21 mouse cellular contexts compared by ENCODE assay signal in genomic region chr1:82258331-82258730, GRCm38 (mm10). TPM values are rescaled to one million over a fixed set of nuclear protein-coding genes. Genes with fewer than 3 reads are reported as not detected.
DNase-seq lines count a peak whose midpoint lies in the region; ATAC-seq and TF ChIP-seq lines count a peak whose summit lies in the region.
"Had no signal": no experiment of that assay in that cellular context is flagged by ENCODE, and none has a peak within 500 bp of the region (broad histone marks: within the 10 kb centered on the region; RNA-seq: fewer than 3 reads in every experiment).

No protein-coding gene starts in this region.

- no peak overlapping the region for H3K9ac ChIP-seq in embryonic facial prominence, embryonic 11.5 days (replicated peaks; ENCODE audit: low read length)
- H3K9ac ChIP-seq in limb, embryonic 14.5 days (ENCODE audit: low read depth, low read length, severe bottlenecking), result no peak overlapping the region
- H3K9ac ChIP-seq: hindbrain, embryonic 15.5 days; liver, embryonic 13.5 days; lung, embryonic 15.5 days had no signal

- TF ChIP-seq CTCF in gastrocnemius, adult 2 months (IDR thresholded peaks at IDR 0.05), result no peak
- TF ChIP-seq CTCF in layer of hippocampus, adult 2 months (conservative IDR thresholded peaks at IDR 0.05), result no peak

- no peaks in the 10 kb centered on the region for H3K36me3 ChIP-seq in embryonic facial prominence, embryonic 11.5 days (replicated peaks; ENCODE audit: control insufficient read depth, insufficient read depth, low read depth, low read length)
- no peaks in the 10 kb centered on the region for H3K36me3 ChIP-seq in limb, embryonic 14.5 days (ENCODE audit: control insufficient read depth, insufficient read depth, low read length)
- H3K36me3 ChIP-seq: hindbrain, embryonic 15.5 days; liver, embryonic 13.5 days had no signal

- H3K27ac ChIP-seq in gastrocnemius, adult 2 months, result peak overlapping the region; percentile 65
- peak overlapping the region; percentile 5; the same call in 1 of the 2 replicates for H3K27ac ChIP-seq in layer of hippocampus, adult 2 months
- H3K27ac ChIP-seq in embryonic facial prominence, embryonic 11.5 days (replicated peaks; ENCODE audit: low read depth, low read length), result no peak overlapping the region
- no peak overlapping the region for H3K27ac ChIP-seq in limb, embryonic 14.5 days (replicated peaks; ENCODE audit: low read depth, low read length)
- H3K27ac ChIP-seq: hindbrain, embryonic 15.5 days; liver, embryonic 13.5 days; lung, embryonic 15.5 days had no signal

- no peaks in the 10 kb centered on the region for H3K27me3 ChIP-seq in embryonic facial prominence, embryonic 11.5 days (ENCODE audit: control insufficient read depth, insufficient read depth, low read length)
- no peaks in the 10 kb centered on the region for H3K27me3 ChIP-seq in limb, embryonic 14.5 days (ENCODE audit: control insufficient read depth, insufficient read depth, low read length)
- H3K27me3 ChIP-seq: hindbrain, embryonic 15.5 days; liver, embryonic 13.5 days; lung, embryonic 15.5 days had no signal

- no peak for DNase-seq in gastrocnemius, adult 2 months
- DNase-seq in gastrocnemius, postnatal 36 days, result no peak
- DNase-seq in layer of hippocampus, adult 2 months (ENCODE audit: low spot score in 2 of 2), result no peak
- no peak for DNase-seq in layer of hippocampus, adult 8-10 months (ENCODE audit: low spot score in 2 of 2)
- peak; percentile 33 for DNase-seq in embryonic facial prominence, embryonic 11.5 days (ENCODE audit: low spot score)
- DNase-seq in limb, embryonic 14.5 days (ENCODE audit: low spot score), result peak; percentile 50
- DNase-seq in left cerebral cortex, adult 18-20 months (ENCODE audit: low spot score in 2 of 2), result no peak
- DNase-seq: adrenal gland, postnatal 10 days; B cell, adult 2 months; cerebellum, adult 8-10 months; gastrocnemius, postnatal 10 days; kidney, adult 11 months; kidney, postnatal 10 days; layer of hippocampus, adult 9-11 months; liver, embryonic 13.5 days; midbrain, embryonic 14.5 days; thymus, postnatal 4 days had no signal

- no peaks in the 10 kb centered on the region for H3K4me1 ChIP-seq in embryonic facial prominence, embryonic 11.5 days (ENCODE audit: control insufficient read depth, insufficient read depth, low read length)
- peaks cover 34% of the 10 kb centered on the region for H3K4me1 ChIP-seq in limb, embryonic 14.5 days (ENCODE audit: control insufficient read depth, insufficient read depth, low read length)
- H3K4me1 ChIP-seq: liver, embryonic 13.5 days had no signal

- H3K4me2 ChIP-seq in embryonic facial prominence, embryonic 11.5 days (ENCODE audit: low read depth, low read length), result no peak overlapping the region
- no peak overlapping the region for H3K4me2 ChIP-seq in limb, embryonic 14.5 days (replicated peaks; ENCODE audit: low read depth, low read length, severe bottlenecking)
- H3K4me2 ChIP-seq: hindbrain, embryonic 15.5 days; liver, embryonic 13.5 days; lung, embryonic 15.5 days had no signal

- no peak for ATAC-seq in embryonic facial prominence, embryonic 11.5 days (replicated peaks; ENCODE audit: insufficient number of reproducible peaks, low FRiP score, low TSS enrichment, low read depth)
- peak; percentile 34; the same call in 1 of the 2 replicates for ATAC-seq in limb, embryonic 14.5 days (ENCODE audit: low FRiP score, low read depth)
- ATAC-seq in inflammation-experienced regulatory T-cells, adult 6 months, result no peak

- TF ChIP-seq POLR2A in limb, embryonic 14.5 days (IDR thresholded peaks at IDR 0.05; ENCODE audit: borderline replicate concordance, extremely low read depth, insufficient read depth, insufficient read length), result no peak

- whole genome bisulfite sequencing in embryonic facial prominence, embryonic 11.5 days, result 46% methylated on average over 7 of the region's 7 CpGs
- 15% methylated on average over 7 of the region's 7 CpGs for WGBS in limb, embryonic 14.5 days

- no peak overlapping the region for H3K4me3 ChIP-seq in gastrocnemius, adult 2 months
- H3K4me3 ChIP-seq in layer of hippocampus, adult 2 months, result no peak overlapping the region
- H3K4me3 ChIP-seq in embryonic facial prominence, embryonic 11.5 days (ENCODE audit: low read depth, low read length), result no peak overlapping the region
- H3K4me3 ChIP-seq in limb, embryonic 14.5 days (replicated peaks; ENCODE audit: low read length), result no peak overlapping the region
- H3K4me3 ChIP-seq: hindbrain, embryonic 15.5 days; liver, embryonic 13.5 days; lung, embryonic 15.5 days had no signal

- no peaks in the 10 kb centered on the region for H3K9me3 ChIP-seq in embryonic facial prominence, embryonic 11.5 days (replicated peaks; ENCODE audit: control insufficient read depth, low read length)
- H3K9me3 ChIP-seq in limb, embryonic 14.5 days (ENCODE audit: control insufficient read depth, low read length), result no peaks in the 10 kb centered on the region
- H3K9me3 ChIP-seq: hindbrain, embryonic 15.5 days; liver, embryonic 13.5 days; lung, embryonic 15.5 days had no signal

- intact Hi-C loops in gastrocnemius, adult 2 months (cut with DNase I), result no loop called here
- intact Hi-C loops in gastrocnemius, postnatal 36 days (cut with DNase I), result no loop called here

RNA-seq across cellular contexts. Expression of gene Gm9747, which starts 25.4 kb away (rescaled TPM):
- total RNA-seq in gastrocnemius, adult 2 months (2021), result not detected
- not detected for total RNA-seq in gastrocnemius, postnatal 36 days (2021)
- not detected for total RNA-seq in layer of hippocampus, adult 2 months (2021)
- total RNA-seq in layer of hippocampus, adult 8-10 months (2022), result not detected
- polyA plus RNA-seq in embryonic facial prominence, embryonic 11.5 days (2014; fragmentation: Nextera tagmentation; extraction: Ambion mirVana), result 31.9 and 35.9 TPM in 2 replicates
- 0.15 and 0.19 TPM in 2 replicates for polyA plus RNA-seq in limb, embryonic 14.5 days (2012; rRNA removed)
- polyA plus RNA-seq in limb, embryonic 14.5 days (2014; fragmentation: Nextera tagmentation; extraction: Ambion mirVana), result 44.9 and 45.2 TPM in 2 replicates
- polyA plus RNA-seq in inflammation-experienced regulatory T-cells, adult 6 months (2017; shearing (Covaris generic)), result not detected
- not detected for total RNA-seq in left cerebral cortex, adult 18-20 months (2021)
- total RNA-seq: adrenal gland, postnatal 10 days; gastrocnemius, postnatal 10 days; heart, postnatal 10 days had no signal

RNA-seq across cellular contexts. Expression of gene Irs1, which starts 32.9 kb away (rescaled TPM):
- total RNA-seq in gastrocnemius, adult 2 months (2021), result 10 to 100 TPM; 73.9 to 90.0 TPM
- 10 to 100 TPM; 46.4 to 49.6 TPM for total RNA-seq in gastrocnemius, postnatal 36 days (2021)
- total RNA-seq in layer of hippocampus, adult 2 months (2021), result 10 to 100 TPM; 17.8 to 17.9 TPM
- 10 to 100 TPM; 16.8 to 18.7 (median 17.9) TPM for total RNA-seq in layer of hippocampus, adult 8-10 months (2022)
- polyA plus RNA-seq in embryonic facial prominence, embryonic 11.5 days (2014; fragmentation: Nextera tagmentation; extraction: Ambion mirVana), result 7.9 and 8.3 TPM in 2 replicates
- 19.7 and 26.1 TPM in 2 replicates for polyA plus RNA-seq in limb, embryonic 14.5 days (2012; rRNA removed)
- 11.8 and 13.8 TPM in 2 replicates for polyA plus RNA-seq in limb, embryonic 14.5 days (2014; fragmentation: Nextera tagmentation; extraction: Ambion mirVana)
- not detected for polyA plus RNA-seq in inflammation-experienced regulatory T-cells, adult 6 months (2017; shearing (Covaris generic))
- 10 to 100 TPM; 15.3 to 17.2 TPM for total RNA-seq in left cerebral cortex, adult 18-20 months (2021)

RNA-seq across cellular contexts. Expression of gene Rhbdd1, which starts 57.9 kb away (rescaled TPM):
- total RNA-seq in gastrocnemius, adult 2 months (2021), result 1 to 10 TPM; 8.4 to 8.5 TPM
- total RNA-seq in gastrocnemius, postnatal 36 days (2021), result 1 to 10 TPM; 6.4 to 7.7 TPM
- 1 to 10 TPM; 7.4 to 7.6 TPM for total RNA-seq in layer of hippocampus, adult 2 months (2021)
- total RNA-seq in layer of hippocampus, adult 8-10 months (2022), result 10 to 100 TPM in 1 of 4 experiments, 1 to 10 TPM in 3; 8.3 to 11.0 (median 9.4) TPM
- 6.7 and 6.9 TPM in 2 replicates for polyA plus RNA-seq in embryonic facial prominence, embryonic 11.5 days (2014; fragmentation: Nextera tagmentation; extraction: Ambion mirVana)
- 7.2 and 8.7 TPM in 2 replicates for polyA plus RNA-seq in limb, embryonic 14.5 days (2012; rRNA removed)
- polyA plus RNA-seq in limb, embryonic 14.5 days (2014; fragmentation: Nextera tagmentation; extraction: Ambion mirVana), result 6.1 and 7.0 TPM in 2 replicates
- 10 to 100 TPM; 15.3 to 21.5 (median 20.5) TPM for polyA plus RNA-seq in inflammation-experienced regulatory T-cells, adult 6 months (2017; shearing (Covaris generic))
- 1 to 10 TPM; 6.2 to 6.6 TPM for total RNA-seq in left cerebral cortex, adult 18-20 months (2021)

Comparison
In these comparisons a context has a peak if more than half of its experiments do, and no peak if none do; other contexts are left out.
1. DNase-seq: peak in embryonic facial prominence, embryonic 11.5 days (single experiment) and limb, embryonic 14.5 days (single experiment); none in gastrocnemius, adult 2 months (single experiment), gastrocnemius, postnatal 36 days (0 of 2), layer of hippocampus, adult 2 months (0 of 2), layer of hippocampus, adult 8-10 months (0 of 2) and left cerebral cortex, adult 18-20 months (0 of 2).
2. H3K27ac ChIP-seq: peak in gastrocnemius, adult 2 months (single experiment) and layer of hippocampus, adult 2 months (single experiment); none in embryonic facial prominence, embryonic 11.5 days (single experiment) and limb, embryonic 14.5 days (single experiment).